Mouse (Mus musculus) layer of hippocampus, adult 9-10 months (tissue): ENCODE data around the gene Map4.
"Not testable (repeated sequence)": the region's sequence is repeated elsewhere in the genome, so short reads cannot be mapped to it uniquely, and the experiment has no call there.

ENCODE experiments used
- DNase-seq: peaks from one replicate; pipeline ENCODE4 v3.0.0; 2022; ENCODE audit warnings: low spot score

Map4 gene

GRCm38 (mm10) chr9:110064641-110065040 is 133.4 kb downstream of the Map4 start:
- DNase-seq: no peak

GRCm38 (mm10) chr9:110068745-110069144 is 137.5 kb downstream of the Map4 start:
- DNase-seq: no peak

GRCm38 (mm10) chr9:110070358-110070757 is 139.1 kb downstream of the Map4 start:
- no peak for DNase-seq

GRCm38 (mm10) chr9:110071011-110071410 is 139.8 kb downstream of the Map4 start:
- no peak for DNase-seq

- DNase-seq: peak; percentile 88
These were observed 140.6 kb downstream of the Map4 start for GRCm38 (mm10) chr9:110071843-110072242.

- DNase-seq: not testable (repeated sequence)
These were observed 145.2 kb downstream of the Map4 start for GRCm38 (mm10) chr9:110076468-110076867.

- no peak for DNase-seq
These were observed 149.8 kb downstream of the Map4 start for GRCm38 (mm10) chr9:110081066-110081465.

- DNase-seq: no peak
These were observed 153.1 kb downstream of the Map4 start for GRCm38 (mm10) chr9:110084201-110084964.

- no peak for DNase-seq
These were observed 154.4 kb downstream of the Map4 start for GRCm38 (mm10) chr9:110085693-110086092.

- DNase-seq: no peak
These were observed 162.0 kb downstream of the Map4 start for GRCm38 (mm10) chr9:110093303-110093702.

GRCm38 (mm10) chr9:110094761-110095160 is 163.5 kb downstream of the Map4 start:
- DNase-seq: no peak

GRCm38 (mm10) chr9:110097791-110098190 is 166.5 kb downstream of the Map4 start:
- no peak for DNase-seq

GRCm38 (mm10) chr9:110100627-110101600 is 169.7 kb downstream of the Map4 start:
- peak; percentile 86 for DNase-seq

GRCm38 (mm10) chr9:110116353-110116976 is 185.2 kb downstream of the Map4 start:
- DNase-seq: peak; percentile 21

- peak; percentile 80 for DNase-seq
These were observed 185.9 kb downstream of the Map4 start, which contains the start of gene Smarcc1 for GRCm38 (mm10) chr9:110116977-110117778. Gene Smarcc1, plus strand, starts transcription at chr9:110117708.

GRCm38 (mm10) chr9:110117779-110118139 is 186.5 kb downstream of the Map4 start, which contains the start of gene Dhx30:
Gene Dhx30, minus strand, starts transcription at chr9:110117830.
- DNase-seq: no peak

GRCm38 (mm10) chr9:110118249-110118648 is 187.0 kb downstream of the Map4 start:
- no peak for DNase-seq

GRCm38 (mm10) chr9:110121424-110121823 is 190.2 kb downstream of the Map4 start:
- no peak for DNase-seq

GRCm38 (mm10) chr9:110123322-110123721 is 192.1 kb downstream of the Map4 start:
- DNase-seq: no peak

- DNase-seq: not testable (repeated sequence)
These were observed 192.8 kb downstream of the Map4 start for GRCm38 (mm10) chr9:110124008-110124540.

GRCm38 (mm10) chr9:110130896-110131524 is 199.8 kb downstream of the Map4 start:
- DNase-seq: no peak
